Mouse (Mus musculus): ENCODE measurements at regions not wholly inside any gene's neighbourhood (a gene's known extent, or its start where the extent isn't known, plus 50 kb on each side); places are given as distances from the start of the nearest gene placed in this dataset.

DNA sequence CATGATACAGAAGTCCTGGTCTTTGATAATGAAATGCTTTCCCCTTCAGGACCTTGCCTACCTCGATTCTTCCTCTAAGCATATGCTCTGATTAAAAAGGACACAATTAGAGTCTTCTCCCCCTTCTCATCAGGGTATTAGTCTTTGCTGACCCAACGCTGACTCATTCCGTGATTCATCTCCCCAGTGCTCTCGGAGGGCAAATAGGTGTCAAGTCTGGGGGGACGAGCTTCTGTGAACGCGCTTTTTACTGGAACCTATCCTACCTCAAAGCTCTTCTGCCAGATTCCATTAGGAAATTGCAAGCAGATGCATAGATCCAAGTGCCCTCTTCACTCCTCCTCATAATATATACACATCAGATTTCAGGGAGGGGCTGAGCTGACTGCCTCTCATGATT lies 63.8 kb upstream of the Bach2 start:
- Histone ChIP-seq H3K27me3 (no peaks in the 10 kb centered on the region), H3K4me2 (no peak overlapping the region), H3K4me1 (replicated peaks) (no peaks in the 10 kb centered on the region; the same call in none of the 2 replicates), H3K27ac (0 out of 2 replicates have a peak overlapping the region, but pooled peaks have one; percentile 18), H3K9me3 (no peaks in the 10 kb centered on the region), H3K9ac (no peak overlapping the region), H3K36me3 (no peaks in the 10 kb centered on the region), H3K4me3 (no peak overlapping the region)
- ATAC-seq (ENCODE audit: low FRiP score), result no peak
- 81% methylated on average over 7 of the region's 7 CpGs for WGBS

DNA sequence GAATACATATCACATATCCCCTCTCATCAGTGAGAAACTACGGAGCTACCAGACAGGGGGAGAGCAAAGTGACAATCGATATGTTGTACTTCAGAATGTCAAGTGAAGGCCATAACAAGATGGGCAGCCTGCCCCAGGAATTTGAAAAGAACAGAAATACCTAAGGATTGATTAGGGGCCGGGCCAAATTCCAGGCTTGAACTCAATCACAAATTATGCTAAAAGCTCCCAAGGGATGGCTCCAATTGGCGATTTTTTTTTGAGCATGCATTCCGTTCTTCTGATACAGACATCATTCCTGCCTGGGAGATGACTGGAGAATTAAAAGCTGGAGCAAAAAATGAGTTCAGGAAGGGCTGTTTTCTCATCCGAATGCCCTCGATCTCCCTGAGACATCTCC lies 63.4 kb upstream of the Bach2 start:
- Histone ChIP-seq H3K27ac (0 out of 2 replicates have a peak overlapping the region, but pooled peaks have one; percentile 18), H3K4me2 (no peak overlapping the region), H3K27me3 (no peaks in the 10 kb centered on the region), H3K9me3 (no peaks in the 10 kb centered on the region), H3K36me3 (no peaks in the 10 kb centered on the region), H3K4me3 (no peak overlapping the region), H3K9ac (no peak overlapping the region), H3K4me1 (replicated peaks) (no peaks in the 10 kb centered on the region; the same call in none of the 2 replicates)
- WGBS, result 69% methylated on average over 7 of the region's 7 CpGs
- no peak for ATAC-seq (ENCODE audit: low FRiP score)

GRCm38 (mm10) chr4:32175853-32176448 lies 62.7 kb upstream of the Bach2 start:
- ATAC-seq (ENCODE audit: low FRiP score), result 0 out of 2 replicates have a peak, but pooled peaks have one; percentile 46
- Histone ChIP-seq H3K27me3 (no peaks in the 10 kb centered on the region), H3K4me2 (no peak overlapping the region), H3K36me3 (no peaks in the 10 kb centered on the region), H3K4me1 (replicated peaks) (no peaks in the 10 kb centered on the region; the same call in none of the 2 replicates), H3K27ac (no peak overlapping the region), H3K9ac (no peak overlapping the region), H3K4me3 (no peak overlapping the region), H3K9me3 (no peaks in the 10 kb centered on the region)
- 51% methylated on average over 6 of the region's 6 CpGs for WGBS

DNA sequence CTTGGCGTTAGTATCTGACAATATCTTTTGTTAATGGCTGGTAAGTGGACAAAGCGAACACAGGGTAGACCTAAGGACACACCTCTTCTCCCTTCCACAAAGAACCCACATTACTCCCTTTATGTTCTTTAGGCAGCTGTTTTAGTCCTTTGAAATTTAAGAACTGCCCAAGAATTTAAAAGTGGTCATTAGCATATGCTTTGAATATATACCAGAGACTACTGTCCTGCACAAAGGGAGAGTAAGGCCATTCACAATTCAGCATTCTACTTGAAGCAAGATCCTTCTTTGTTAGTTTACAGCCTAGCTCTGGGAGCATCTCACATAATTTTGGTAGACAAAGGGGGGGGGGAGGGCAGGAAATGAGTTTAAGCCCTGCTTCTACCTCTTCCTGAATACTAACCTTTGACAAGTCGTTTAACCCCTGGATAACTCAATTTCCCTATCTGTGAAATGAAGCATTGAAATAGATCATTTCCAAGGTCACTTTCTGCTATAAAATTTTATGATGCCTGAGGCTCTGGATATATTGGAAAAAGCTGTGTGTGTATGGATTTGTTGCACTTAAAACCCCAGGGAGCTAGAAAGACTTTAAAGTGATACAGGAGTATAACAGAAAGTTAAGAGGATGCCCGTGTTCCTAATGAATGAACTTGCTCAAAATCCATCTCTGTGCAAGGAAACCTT lies 62.0 kb upstream of the Bach2 start:
- H3K27ac ChIP-seq, result no peak overlapping the region; the same call in 1 of the 2 replicates
- H3K4me1 ChIP-seq (replicated peaks), result no peaks in the 10 kb centered on the region; the same call in none of the 2 replicates
- H3K36me3 ChIP-seq, result no peaks in the 10 kb centered on the region
- no peak overlapping the region for H3K4me2 ChIP-seq
- no peak overlapping the region for H3K4me3 ChIP-seq
- ATAC-seq (ENCODE audit: low FRiP score), result no peak
- H3K9ac ChIP-seq, result no peak overlapping the region
- no peaks in the 10 kb centered on the region for H3K27me3 ChIP-seq
- WGBS, result 35% methylated on average over 4 of the region's 4 CpGs
- H3K9me3 ChIP-seq, result no peaks in the 10 kb centered on the region

DNA sequence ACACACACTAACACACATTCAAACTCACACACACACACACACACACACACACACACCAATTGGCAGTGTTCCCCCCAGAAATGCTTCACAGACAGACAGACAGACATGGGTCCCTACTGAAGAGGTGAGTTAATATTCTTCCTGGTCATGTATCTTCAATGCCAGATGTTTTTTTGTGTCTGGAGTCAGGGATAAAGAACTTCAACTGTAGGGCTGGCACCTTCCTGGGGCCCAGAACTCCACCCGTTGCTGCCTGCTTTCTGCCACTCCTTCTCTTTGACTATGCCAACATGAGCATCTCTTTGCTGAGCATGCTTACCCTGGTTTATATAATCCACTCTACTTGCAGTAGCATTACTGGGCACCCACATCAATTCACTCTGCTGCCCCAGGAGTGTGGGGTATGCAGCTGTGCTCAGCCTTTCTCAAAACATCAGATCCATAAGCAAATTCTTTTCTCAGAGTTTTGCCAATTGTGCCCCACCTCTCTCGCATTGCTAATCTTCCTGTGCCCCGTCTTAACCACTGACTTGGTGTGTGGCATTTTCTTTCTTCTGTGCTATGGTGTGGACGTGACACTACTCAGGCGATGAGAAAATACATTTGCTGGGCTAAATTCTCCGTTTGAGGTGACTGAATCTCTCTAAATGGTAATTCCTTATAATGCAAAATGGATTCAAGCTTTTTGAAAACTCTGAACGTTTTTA lies 60.5 kb upstream of the Bach2 start:
- Histone ChIP-seq H3K4me3 (no peak overlapping the region), H3K4me2 (no peak overlapping the region), H3K9me3 (no peaks in the 10 kb centered on the region), H3K36me3 (no peaks in the 10 kb centered on the region), H3K9ac (no peak overlapping the region), H3K27me3 (no peaks in the 10 kb centered on the region), H3K27ac (no peak overlapping the region), H3K4me1 (replicated peaks) (no peaks in the 10 kb centered on the region; the same call in none of the 2 replicates)
- WGBS, result 82% methylated on average over 7 of the region's 7 CpGs
- no peak for ATAC-seq (ENCODE audit: low FRiP score)

- WGBS, result 61% methylated on average over 8 of the region's 8 CpGs
- H3K9ac ChIP-seq, result no peak overlapping the region
- H3K9me3 ChIP-seq, result no peaks in the 10 kb centered on the region
- no peak overlapping the region for H3K27ac ChIP-seq
- no peaks in the 10 kb centered on the region; the same call in none of the 2 replicates for H3K4me1 ChIP-seq (replicated peaks)
- no peak overlapping the region for H3K4me2 ChIP-seq
- ATAC-seq (ENCODE audit: low FRiP score), result no peak
- no peaks in the 10 kb centered on the region for H3K36me3 ChIP-seq
- H3K27me3 ChIP-seq, result no peaks in the 10 kb centered on the region
- no peak overlapping the region for H3K4me3 ChIP-seq
These were observed 58.8 kb upstream of the Bach2 start for GRCm38 (mm10) chr4:32179707-32180241.

DNA sequence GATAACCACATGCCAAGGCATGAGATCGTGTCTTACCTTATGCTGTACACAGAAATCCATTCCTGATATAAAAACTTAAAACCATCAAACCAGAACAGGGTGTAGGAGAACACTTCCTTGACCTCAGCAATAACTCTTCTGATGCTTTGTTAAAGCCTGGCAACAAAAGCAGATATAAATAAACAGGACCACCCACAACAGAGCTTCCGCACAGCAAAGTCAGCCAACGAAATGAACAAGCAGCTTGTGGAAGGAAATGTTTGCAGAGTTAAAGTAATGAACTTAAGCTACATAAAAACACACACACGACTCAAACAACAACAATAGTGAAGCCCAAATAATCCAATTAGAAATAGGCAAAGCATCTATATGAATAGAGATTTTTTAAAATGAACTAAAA lies 54.8 kb upstream of the Bach2 start:
- Histone ChIP-seq H3K4me1 (replicated peaks) (no peaks in the 10 kb centered on the region), H3K27ac (no peak overlapping the region), H3K4me2 (no peak overlapping the region), H3K36me3 (no peaks in the 10 kb centered on the region), H3K9ac (no peak overlapping the region), H3K4me3 (no peak overlapping the region), H3K27me3 (no peaks in the 10 kb centered on the region), H3K9me3 (no peaks in the 10 kb centered on the region)
- WGBS, result 84% methylated on average over 4 of the region's 4 CpGs
- ATAC-seq (ENCODE audit: low FRiP score), result no peak

GRCm38 (mm10) chr4:32185986-32186385 lies 52.6 kb upstream of the Bach2 start:
- no peak overlapping the region for H3K4me2 ChIP-seq
- no peak overlapping the region for H3K27ac ChIP-seq
- 83% methylated on average over 10 of the region's 10 CpGs for WGBS
- H3K4me1 ChIP-seq (replicated peaks), result no peaks in the 10 kb centered on the region
- H3K36me3 ChIP-seq, result no peaks in the 10 kb centered on the region
- no peak overlapping the region for H3K4me3 ChIP-seq
- no peaks in the 10 kb centered on the region for H3K9me3 ChIP-seq
- no peaks in the 10 kb centered on the region for H3K27me3 ChIP-seq
- no peak overlapping the region for H3K9ac ChIP-seq
- no peak for ATAC-seq (ENCODE audit: low FRiP score)

DNA sequence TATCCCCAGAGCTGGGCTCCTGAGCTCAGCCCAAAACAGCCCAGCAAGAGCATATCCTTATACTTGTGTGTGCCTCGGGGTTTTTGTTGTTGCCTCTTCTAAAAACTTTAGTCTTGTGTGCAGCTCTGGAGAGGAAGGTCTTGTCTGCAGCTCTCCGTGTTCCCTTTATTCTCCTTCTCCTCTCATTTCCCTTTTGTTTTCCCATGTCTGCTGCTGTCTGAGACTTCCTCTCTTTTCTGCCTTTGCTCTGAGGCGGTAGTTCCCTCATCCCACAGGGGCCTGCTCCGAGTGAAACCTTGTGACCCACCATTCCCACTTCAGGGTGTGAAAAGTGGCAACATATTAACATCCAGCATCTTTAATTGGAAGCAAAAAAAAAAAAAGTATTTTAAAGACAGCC lies 51.5 kb upstream of the Bach2 start:
- Histone ChIP-seq H3K4me1 (replicated peaks) (no peaks in the 10 kb centered on the region), H3K9ac (no peak overlapping the region), H3K27ac (no peak overlapping the region), H3K4me2 (no peak overlapping the region), H3K36me3 (no peaks in the 10 kb centered on the region), H3K4me3 (no peak overlapping the region), H3K9me3 (no peaks in the 10 kb centered on the region), H3K27me3 (no peaks in the 10 kb centered on the region)
- WGBS, result 44% methylated on average over 4 of the region's 4 CpGs
- no peak for ATAC-seq (ENCODE audit: low FRiP score)

GRCm38 (mm10) chr4:32188076-32188475 lies 50.5 kb upstream of the Bach2 start:
- H3K4me2 ChIP-seq, result no peak overlapping the region
- H3K36me3 ChIP-seq, result no peaks in the 10 kb centered on the region
- no peaks in the 10 kb centered on the region for H3K27me3 ChIP-seq
- H3K9me3 ChIP-seq, result no peaks in the 10 kb centered on the region
- H3K4me1 ChIP-seq (replicated peaks), result no peaks in the 10 kb centered on the region
- 92% methylated on average over 1 of the region's 1 CpGs for WGBS
- ATAC-seq (ENCODE audit: low FRiP score), result no peak
- H3K27ac ChIP-seq, result no peak overlapping the region
- H3K9ac ChIP-seq, result no peak overlapping the region
- H3K4me3 ChIP-seq, result no peak overlapping the region

DNA sequence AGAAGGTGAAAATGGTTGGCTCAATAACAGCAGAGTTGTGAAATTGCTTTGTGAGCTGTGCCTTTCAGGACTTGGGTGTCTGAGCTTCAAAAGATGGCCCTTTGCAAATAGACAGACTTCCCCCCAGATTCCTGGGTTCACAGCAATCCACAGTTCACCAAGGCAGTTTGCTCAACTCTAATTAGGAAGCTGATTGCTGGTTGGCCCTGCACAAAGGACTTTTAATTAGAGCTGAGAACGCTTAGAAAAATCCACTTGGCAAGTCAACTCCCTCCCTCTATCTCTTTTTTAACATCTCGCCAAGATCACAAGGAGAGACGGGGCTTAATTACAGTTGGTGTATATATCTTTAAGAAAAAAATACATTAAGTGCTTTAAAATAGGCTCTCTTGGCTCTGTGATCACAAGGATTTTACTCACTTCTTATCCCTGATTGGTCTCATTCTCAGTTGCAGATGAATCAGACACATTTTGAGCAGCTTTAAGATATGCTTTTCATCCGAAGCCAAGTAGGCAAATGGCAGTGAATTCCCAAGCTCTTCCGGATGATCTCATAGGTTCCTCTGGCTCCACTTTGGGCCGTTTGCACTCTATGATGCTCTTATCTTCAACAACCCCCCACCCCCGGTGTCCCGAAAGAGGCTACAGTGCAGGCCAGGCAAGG lies 49.7 kb upstream of the Bach2 start:
- no peak overlapping the region for H3K4me3 ChIP-seq
- H3K4me1 ChIP-seq (replicated peaks), result no peaks in the 10 kb centered on the region
- no peak for ATAC-seq (ENCODE audit: low FRiP score)
- H3K27ac ChIP-seq, result no peak overlapping the region
- 78% methylated on average over 8 of the region's 8 CpGs for WGBS
- no peak overlapping the region for H3K4me2 ChIP-seq
- H3K27me3 ChIP-seq, result no peaks in the 10 kb centered on the region
- H3K9ac ChIP-seq, result no peak overlapping the region
- no peaks in the 10 kb centered on the region for H3K9me3 ChIP-seq
- H3K36me3 ChIP-seq, result no peaks in the 10 kb centered on the region

Data from hindbrain, embryonic 13.5 days (tissue).